Mouse (Mus musculus) ovary, postnatal 36 days (tissue): ENCODE measurements around the gene Dlgap5.

Source experiments
- DNase-seq: peaks from one replicate; pipeline ENCODE4 v3.0.0; 2022; ENCODE audit warnings: low spot score, mixed read lengths

Gene Dlgap5

GRCm38 (mm10) chr14:47352272-47352671, 65.9 kb downstream of the Dlgap5 start:
- no peak for DNase-seq

GRCm38 (mm10) chr14:47350974-47351373, 67.2 kb downstream of the Dlgap5 start:
- DNase-seq: no peak

GRCm38 (mm10) chr14:47346715-47347114, 71.5 kb downstream of the Dlgap5 start:
- DNase-seq: no peak

- DNase-seq: no peak
Measured at GRCm38 (mm10) chr14:47341811-47342291, 76.4 kb downstream of the Dlgap5 start.

- no peak for DNase-seq
Measured at GRCm38 (mm10) chr14:47340231-47340925, 77.8 kb downstream of the Dlgap5 start.
